Mouse (Mus musculus) midbrain, embryonic 14.5 days (tissue): ENCODE measurements around the gene Fgr. TPM values are rescaled to one million over a fixed set of nuclear protein-coding genes. Genes with fewer than 3 reads are reported as not detected.

Experiments used
- ATAC-seq: fragments of 200-750 bp; cut with Nextera tagmentation; 2 replicates; pipeline ENCODE4 v1.8.0; 2017; ENCODE audit warnings: moderate number of reproducible peaks, moderate library complexity; ENCODE audit not compliant: low FRiP score, low TSS enrichment
- DNase-seq: peaks from one replicate; pipeline ENCODE4 v3.0.0-alpha.2; 2015
- H3K27ac ChIP-seq: fragments of 300-500 bp; sonication (generic); replicated peaks from 2 replicates; pipeline ENCODE4 v1.5.1; 2014; ENCODE audit warnings: mild to moderate bottlenecking, low read depth, low read length, moderate library complexity
- H3K27me3 ChIP-seq: fragments of 300-500 bp; sonication (generic); 2 replicates; pipeline ENCODE4 v1.6.1; 2014; ENCODE audit warnings: low read length, control low read depth, mixed read lengths; ENCODE audit not compliant: control insufficient read depth, insufficient read depth
- H3K36me3 ChIP-seq: fragments of 300-500 bp; sonication (generic); 2 replicates; pipeline ENCODE4 v1.6.1; 2014; ENCODE audit warnings: low read length, control low read depth; ENCODE audit not compliant: control insufficient read depth, insufficient read depth
- H3K4me1 ChIP-seq: fragments of 300-500 bp; sonication (generic); 2 replicates; pipeline ENCODE4 v1.6.1; 2014; ENCODE audit warnings: mild to moderate bottlenecking, antibody characterized with exemption, low read length, control low read depth; ENCODE audit not compliant: control insufficient read depth, insufficient read depth
- H3K4me2 ChIP-seq: fragments of 300-500 bp; sonication (generic); 2 replicates; pipeline ENCODE4 v1.6.1; 2014; ENCODE audit warnings: mild to moderate bottlenecking, low read length, moderate library complexity
- H3K4me3 ChIP-seq: fragments of 300-500 bp; sonication (generic); replicated peaks from 2 replicates; pipeline ENCODE4 v1.5.1; 2014; ENCODE audit warnings: low read depth, low read length
- H3K9ac ChIP-seq: fragments of 300-500 bp; sonication (generic); replicated peaks from 2 replicates; pipeline ENCODE4 v1.6.1; 2014; ENCODE audit warnings: mild to moderate bottlenecking, low read length, moderate library complexity
- H3K9me3 ChIP-seq: fragments of 300-500 bp; sonication (generic); 2 replicates; pipeline ENCODE4 v1.6.1; 2016; ENCODE audit warnings: low read length, control low read depth, mixed read lengths; ENCODE audit not compliant: control insufficient read depth
- WGBS: fragments of 180-500 bp; shearing (Covaris S2); extraction: QIAGEN DNeasy Blood & Tissue Kit; methylation state at CpG from one replicate; pipeline ENCODE4 v1.1.7; 2014; 5-methylcytosine and 5-hydroxymethylcytosine counted together
- polyA plus RNA-seq: library from polyadenylated mRNA; unstranded; fragments of >200 nt; fragmentation: Nextera tagmentation; extraction: Ambion mirVana; gene quantifications from 2 replicates; pipeline ENCODE4 v1.2.1, GENCODE M21; 2014

Fgr gene
- polyA plus RNA-seq, 1 experiment from 2014 or later = 0.08 TPM

- Histone ChIP-seq H3K27ac (no peak overlapping the region), H3K4me2 (no peak overlapping the region), H3K4me1 (peaks cover 39% of the 10 kb centered on the region), H3K27me3 (no peaks in the 10 kb centered on the region), H3K9ac (no peak overlapping the region), H3K36me3 (peaks cover 7% of the 10 kb centered on the region; the same call in 1 of the 2 replicates), H3K9me3 (no peaks in the 10 kb centered on the region), H3K4me3 (no peak overlapping the region)
- DNase-seq (no peak), ATAC-seq (no peak)
- WGBS = 85% methylated on average over 6 of the region's 6 CpGs
Measured at GRCm38 (mm10) chr4:133028193-133028592, 54.3 kb downstream of the Fgr start.

GRCm38 (mm10) chr4:133028875-133029274, 55.0 kb downstream of the Fgr start:
- Histone ChIP-seq H3K9me3 (no peaks in the 10 kb centered on the region), H3K27ac (no peak overlapping the region), H3K9ac (no peak overlapping the region), H3K4me2 (no peak overlapping the region), H3K4me3 (no peak overlapping the region), H3K36me3 (peaks cover 7% of the 10 kb centered on the region; the same call in 1 of the 2 replicates), H3K27me3 (no peaks in the 10 kb centered on the region), H3K4me1 (peaks cover 32% of the 10 kb centered on the region)
- DNase-seq (no peak), ATAC-seq (no peak)
- WGBS = 88% methylated on average over 6 of the region's 6 CpGs

GRCm38 (mm10) chr4:133032410-133033095, 58.7 kb downstream of the Fgr start:
- H3K27me3 ChIP-seq = peaks cover 8% of the 10 kb centered on the region
- no peaks in the 10 kb centered on the region for H3K4me1 ChIP-seq
- no peaks in the 10 kb centered on the region for H3K9me3 ChIP-seq
- ATAC-seq = no peak
- no peak overlapping the region for H3K9ac ChIP-seq
- DNase-seq = no peak
- no peak overlapping the region for H3K4me3 ChIP-seq
- 93% methylated on average over 8 of the region's 8 CpGs for WGBS
- H3K36me3 ChIP-seq = 0 out of 2 replicates have a peak, but pooled peaks cover 4% of the 10 kb centered on the region
- no peak overlapping the region for H3K4me2 ChIP-seq
- H3K27ac ChIP-seq = no peak overlapping the region

- Histone ChIP-seq H3K27ac (no peak overlapping the region), H3K4me1 (peaks cover 14% of the 10 kb centered on the region), H3K36me3 (0 out of 2 replicates have a peak, but pooled peaks cover 4% of the 10 kb centered on the region), H3K27me3 (peaks cover 17% of the 10 kb centered on the region), H3K4me3 (no peak overlapping the region), H3K9ac (no peak overlapping the region), H3K4me2 (no peak overlapping the region), H3K9me3 (no peaks in the 10 kb centered on the region)
- DNase-seq (no peak), ATAC-seq (no peak)
- WGBS = 83% methylated on average over 10 of the region's 10 CpGs
Measured at GRCm38 (mm10) chr4:133034478-133034877, 60.6 kb downstream of the Fgr start.

- no peak overlapping the region for H3K4me2 ChIP-seq
- no peak overlapping the region for H3K4me3 ChIP-seq
- ATAC-seq (no peak), DNase-seq (no peak)
- peaks cover 21% of the 10 kb centered on the region for H3K27me3 ChIP-seq
- H3K9ac ChIP-seq = no peak overlapping the region
- H3K36me3 ChIP-seq = 0 out of 2 replicates have a peak, but pooled peaks cover 4% of the 10 kb centered on the region
- H3K9me3 ChIP-seq = no peaks in the 10 kb centered on the region
- H3K27ac ChIP-seq = no peak overlapping the region
- 87% methylated on average over 1 of the region's 1 CpGs for WGBS
- peaks cover 22% of the 10 kb centered on the region for H3K4me1 ChIP-seq
Measured at GRCm38 (mm10) chr4:133035446-133035845, 61.6 kb downstream of the Fgr start.

- 0 out of 2 replicates have a peak, but pooled peaks cover 4% of the 10 kb centered on the region for H3K36me3 ChIP-seq
- H3K27me3 ChIP-seq = peaks cover 22% of the 10 kb centered on the region
- H3K4me1 ChIP-seq = peaks cover 24% of the 10 kb centered on the region
- no peak overlapping the region for H3K4me3 ChIP-seq
- 75% methylated on average over 3 of the region's 3 CpGs for WGBS
- no peak for ATAC-seq
- no peaks in the 10 kb centered on the region for H3K9me3 ChIP-seq
- H3K9ac ChIP-seq = no peak overlapping the region
- H3K27ac ChIP-seq = no peak overlapping the region
- DNase-seq = no peak
- H3K4me2 ChIP-seq = no peak overlapping the region
Measured at GRCm38 (mm10) chr4:133035946-133036345, 62.1 kb downstream of the Fgr start.

GRCm38 (mm10) chr4:133037293-133037692, 63.4 kb downstream of the Fgr start:
- Histone ChIP-seq H3K4me1 (peaks cover 35% of the 10 kb centered on the region), H3K36me3 (no peaks in the 10 kb centered on the region), H3K4me3 (no peak overlapping the region), H3K4me2 (no peak overlapping the region), H3K9ac (no peak overlapping the region), H3K9me3 (no peaks in the 10 kb centered on the region), H3K27me3 (peaks cover 22% of the 10 kb centered on the region), H3K27ac (no peak overlapping the region)
- DNase-seq (no peak), ATAC-seq (no peak)
- 35% methylated on average over 9 of the region's 9 CpGs for WGBS

GRCm38 (mm10) chr4:133037798-133038197, 63.9 kb downstream of the Fgr start:
- peak overlapping the region; percentile 100 for H3K4me2 ChIP-seq
- ATAC-seq = no peak
- H3K27me3 ChIP-seq = peaks cover 22% of the 10 kb centered on the region
- no peaks in the 10 kb centered on the region for H3K9me3 ChIP-seq
- no peak for DNase-seq
- no peak overlapping the region for H3K9ac ChIP-seq
- WGBS = 26% methylated on average over 6 of the region's 6 CpGs
- no peaks in the 10 kb centered on the region for H3K36me3 ChIP-seq
- H3K4me3 ChIP-seq = peak overlapping the region; percentile 49; the same call in 1 of the 2 replicates
- peaks cover 41% of the 10 kb centered on the region for H3K4me1 ChIP-seq
- H3K27ac ChIP-seq = no peak overlapping the region
